In the genomic region with DNA sequence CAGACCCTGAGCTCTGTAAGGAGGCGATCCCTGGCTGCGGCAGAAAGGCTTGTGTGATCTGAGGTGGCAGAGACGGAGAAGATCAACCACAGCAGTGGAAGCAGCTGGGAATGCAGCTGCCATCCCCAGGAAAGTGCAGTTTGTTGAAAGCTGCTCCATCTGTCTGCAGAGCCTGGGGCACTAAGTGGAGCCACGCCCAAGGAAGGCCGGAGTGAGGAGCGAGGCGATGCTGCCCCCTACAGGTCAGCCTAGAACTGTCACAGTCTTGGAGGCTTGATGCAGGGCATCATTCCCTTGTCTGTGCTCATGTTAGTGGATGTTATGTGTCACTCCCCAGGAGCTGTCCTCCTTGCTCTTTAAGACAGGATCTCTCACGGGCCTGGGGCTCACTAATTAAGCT, we compare ENCODE assay signal across 8 mouse cellular contexts. TPM values are rescaled to one million over a fixed set of nuclear protein-coding genes. Genes with fewer than 3 reads are reported as not detected.
DNase-seq lines count a peak whose midpoint lies in the region; ATAC-seq and TF ChIP-seq lines count a peak whose summit lies in the region.

No protein-coding gene starts in this region.

- H3K9me3 ChIP-seq in ES-Bruce4 (replicated peaks; ENCODE audit: control insufficient read depth, insufficient read depth, low read length, poor library complexity, severe bottlenecking): no peaks in the 10 kb centered on the region
- no peaks in the 10 kb centered on the region for H3K9me3 ChIP-seq in forebrain, embryonic 15.5 days
- no peaks in the 10 kb centered on the region for H3K9me3 ChIP-seq in liver, postnatal 0 days (ENCODE audit: low read length)
- no peaks in the 10 kb centered on the region for H3K9me3 ChIP-seq in neural tube, embryonic 14.5 days (ENCODE audit: control insufficient read depth, low read length)

- H3K4me1 ChIP-seq in ES-Bruce4 (ENCODE audit: control insufficient read depth, insufficient read depth, low read length): no peaks in the 10 kb centered on the region
- H3K4me1 ChIP-seq in forebrain, embryonic 15.5 days: peaks cover 7% of the 10 kb centered on the region
- H3K4me1 ChIP-seq in liver, postnatal 0 days (ENCODE audit: insufficient read depth): no peaks in the 10 kb centered on the region
- H3K4me1 ChIP-seq in neural tube, embryonic 14.5 days (ENCODE audit: control insufficient read depth, insufficient read depth, low read length): no peaks in the 10 kb centered on the region
- peaks cover 2% of the 10 kb centered on the region for H3K4me1 ChIP-seq in testis, adult 2 months (ENCODE audit: control insufficient read depth, insufficient read depth, low read length)

- WGBS in forebrain, embryonic 15.5 days: 5% methylated on average over 8 of the region's 8 CpGs
- 7% methylated on average over 8 of the region's 8 CpGs for WGBS in liver, postnatal 0 days (ENCODE audit: insufficient replicate concordance)
- WGBS in neural tube, embryonic 14.5 days: 6% methylated on average over 8 of the region's 8 CpGs

- H3K27ac ChIP-seq in ES-Bruce4 (ENCODE audit: insufficient read depth, low read length): no peak overlapping the region
- peak overlapping the region; percentile 23; the same call in 1 of the 2 replicates for H3K27ac ChIP-seq in forebrain, embryonic 15.5 days (replicated peaks)
- no peak overlapping the region for H3K27ac ChIP-seq in liver, postnatal 0 days (ENCODE audit: low read depth)
- no peak overlapping the region for H3K27ac ChIP-seq in neural tube, embryonic 14.5 days (ENCODE audit: low read depth, low read length)
- no peak overlapping the region for H3K27ac ChIP-seq in testis, adult 2 months (ENCODE audit: control insufficient read depth, insufficient read depth, low read depth, low read length)

- no peaks in the 10 kb centered on the region for H3K27me3 ChIP-seq in ES-Bruce4 (ENCODE audit: control insufficient read depth, insufficient read depth, low read length, poor library complexity, severe bottlenecking)
- no peaks in the 10 kb centered on the region for H3K27me3 ChIP-seq in forebrain, embryonic 15.5 days
- H3K27me3 ChIP-seq in liver, postnatal 0 days (ENCODE audit: insufficient read depth, low read length): no peaks in the 10 kb centered on the region
- H3K27me3 ChIP-seq in neural tube, embryonic 14.5 days (ENCODE audit: control insufficient read depth, insufficient read depth, low read length): no peaks in the 10 kb centered on the region
- no peaks in the 10 kb centered on the region for H3K27me3 ChIP-seq in testis, adult 2 months (ENCODE audit: control insufficient read depth, insufficient read depth, low read length)

- TF ChIP-seq EP300 in ES-Bruce4 (IDR thresholded peaks at IDR 0.05; ENCODE audit: insufficient read depth, low read depth, low read length): peak; percentile 83
- TF ChIP-seq EP300 in liver, postnatal 0 days (IDR thresholded peaks at IDR 0.05; ENCODE audit: low read depth): no peak

- H3K36me3 ChIP-seq in ES-Bruce4 (ENCODE audit: control insufficient read depth, insufficient read depth, low read length, poor library complexity, severe bottlenecking): no peaks in the 10 kb centered on the region
- H3K36me3 ChIP-seq in forebrain, embryonic 15.5 days: no peaks in the 10 kb centered on the region
- no peaks in the 10 kb centered on the region for H3K36me3 ChIP-seq in liver, postnatal 0 days (replicated peaks; ENCODE audit: insufficient read depth, low read length)
- H3K36me3 ChIP-seq in neural tube, embryonic 14.5 days (ENCODE audit: control insufficient read depth, insufficient read depth, low read length): no peaks in the 10 kb centered on the region
- H3K36me3 ChIP-seq in testis, adult 2 months (ENCODE audit: control insufficient read depth, insufficient read depth, low read length): no peaks in the 10 kb centered on the region

- TF ChIP-seq POLR2A in ES-Bruce4 (IDR thresholded peaks at IDR 0.05; ENCODE audit: insufficient read depth, low read length): no peak
- TF ChIP-seq POLR2A in testis, adult 2 months (IDR thresholded peaks at IDR 0.05; ENCODE audit: control insufficient read depth, low read depth, low read length): no peak

- H3K9ac ChIP-seq in ES-Bruce4 (ENCODE audit: low read depth, poor library complexity, severe bottlenecking): no peak overlapping the region
- no peak overlapping the region for H3K9ac ChIP-seq in forebrain, embryonic 15.5 days (replicated peaks)
- H3K9ac ChIP-seq in liver, postnatal 0 days (replicated peaks): no peak overlapping the region
- H3K9ac ChIP-seq in neural tube, embryonic 14.5 days (replicated peaks; ENCODE audit: low read depth, low read length): no peak overlapping the region

- H3K4me3 ChIP-seq in ES-Bruce4 (ENCODE audit: low read depth, low read length): no peak overlapping the region
- H3K4me3 ChIP-seq in forebrain, embryonic 15.5 days: no peak overlapping the region
- H3K4me3 ChIP-seq in liver, postnatal 0 days (ENCODE audit: low read depth, low read length): no peak overlapping the region
- no peak overlapping the region for H3K4me3 ChIP-seq in neural tube, embryonic 14.5 days (ENCODE audit: low read depth, low read length)
- no peak overlapping the region for H3K4me3 ChIP-seq in testis, adult 2 months (ENCODE audit: control insufficient read depth, low read depth, low read length)

- ATAC-seq in forebrain, embryonic 15.5 days (replicated peaks): peak; percentile 93
- ATAC-seq in liver, postnatal 0 days: peak; percentile 87
- ATAC-seq in neural tube, embryonic 14.5 days (ENCODE audit: low read depth): peak; percentile 94

- intact Hi-C loops in heart, postnatal 25 days (cut with DNase I): loop anchor here (1.0 to 10.0 kb wide), 4 partner anchors 52 to 746 kb away; no protein-coding TSS in a partner anchor

- TF ChIP-seq CTCF in ES-Bruce4 (IDR thresholded peaks at IDR 0.05; ENCODE audit: low read depth, low read length): peak; percentile 97
- TF ChIP-seq CTCF in liver, postnatal 0 days (IDR thresholded peaks at IDR 0.05; ENCODE audit: low read depth): peak; percentile 99
- peak; percentile 94; the same call in 1 of the 2 replicates for TF ChIP-seq CTCF in testis, adult 2 months (IDR thresholded peaks at IDR 0.05; ENCODE audit: control insufficient read depth, insufficient read depth, insufficient replicate concordance, low read depth, low read length)

- peak; percentile 59 for DNase-seq in cerebellum, adult 11 months
- DNase-seq in heart, postnatal 25 days (ENCODE audit: low spot score): peak; percentile 56
- DNase-seq in layer of hippocampus, adult 11-12 months (ENCODE audit: low spot score): peak; percentile 78
- peak; percentile 92 for DNase-seq in liver, postnatal 0 days

- H3K4me2 ChIP-seq in forebrain, embryonic 15.5 days (replicated peaks): peak overlapping the region; percentile 15; the same call in 1 of the 2 replicates
- H3K4me2 ChIP-seq in liver, postnatal 0 days (ENCODE audit: low read depth, low read length): no peak overlapping the region
- no peak overlapping the region for H3K4me2 ChIP-seq in neural tube, embryonic 14.5 days (ENCODE audit: low read depth, low read length)

RNA-seq across cellular contexts. Expression of gene Klhl25, which starts 32.5 kb away (rescaled TPM):
- 9.0 and 10.9 TPM in 2 replicates for polyA plus RNA-seq in ES-Bruce4 (2011; ENCODE audit: insufficient read depth, insufficient read length, low read depth, missing spikeins)
- polyA plus RNA-seq in forebrain, embryonic 15.5 days (2015; fragmentation: Nextera tagmentation; extraction: Ambion mirVana): 40.1 and 42.8 TPM in 2 replicates
- 1 to 10 TPM; 4.1 to 4.8 TPM for total RNA-seq in heart, postnatal 25 days (2021)
- polyA plus RNA-seq in liver, postnatal 0 days (2015; fragmentation: Nextera tagmentation; extraction: Ambion mirVana): 13.0 and 13.5 TPM in 2 replicates
- 22.1 and 23.3 TPM in 2 replicates for polyA plus RNA-seq in neural tube, embryonic 14.5 days (2014; fragmentation: Nextera tagmentation; extraction: Ambion mirVana)
- polyA plus RNA-seq in testis, adult 2 months (2012; rRNA removed): 45.3 and 46.7 TPM in 2 replicates
